Mouse (Mus musculus) bone marrow macrophage, adult 2 months (primary cell): ENCODE results near the gene Tubb4b. TPM values are rescaled to one million over a fixed set of nuclear protein-coding genes. Genes with fewer than 3 reads are reported as not detected.
A peak's percentile ranks its signal among the peaks of the same experiment; 100 is the strongest.

ENCODE experiments used
- H3K27ac ChIP-seq: 2 replicates; pipeline ENCODE4 v1.5.1; 2012; ENCODE audit warnings: low read depth, low read length; ENCODE audit not compliant: insufficient read depth
- H3K4me1 ChIP-seq: 2 replicates; pipeline ENCODE4 v1.6.1; 2012; ENCODE audit warnings: low read length; ENCODE audit not compliant: control insufficient read depth, insufficient read depth
- H3K4me3 ChIP-seq: 2 replicates; pipeline ENCODE4 v1.5.1; 2012; ENCODE audit warnings: mild to moderate bottlenecking, low read length, moderate library complexity; ENCODE audit not compliant: insufficient read depth
- CTCF ChIP-seq: IDR thresholded peaks from 2 replicates; pipeline ENCODE4 v1.5.1; 2012; ENCODE audit warnings: low read depth, mild to moderate bottlenecking, low read length, moderate library complexity
- POLR2A ChIP-seq: IDR thresholded peaks from 2 replicates; pipeline ENCODE4 v1.6.1; 2012; ENCODE audit warnings: mild to moderate bottlenecking, low read depth, low read length, borderline replicate concordance
- polyA plus RNA-seq: library from polyadenylated mRNA; stranded (reverse); fragments of >200 nt; gene quantifications from 2 replicates; pipeline ENCODE4 v1.2.4, GENCODE M21; 2012; ENCODE audit not compliant: missing spikeins, insufficient read depth, insufficient read length

The Tubb4b gene
- polyA plus RNA-seq, 1 experiment = 135 TPM

- no peak overlapping the region for H3K27ac ChIP-seq
- H3K4me3 ChIP-seq = no peak overlapping the region
- TF ChIP-seq POLR2A (no peak), CTCF (no peak)
- no peaks in the 10 kb centered on the region for H3K4me1 ChIP-seq
Observed at GRCm38 (mm10) chr2:25182664-25183063, 41.8 kb downstream of the Tubb4b start.

- peak overlapping the region; percentile 57; the same call in 1 of the 2 replicates for H3K4me3 ChIP-seq
- no peak overlapping the region for H3K27ac ChIP-seq
- TF ChIP-seq POLR2A (no peak), CTCF (no peak)
- no peaks in the 10 kb centered on the region for H3K4me1 ChIP-seq
Observed at GRCm38 (mm10) chr2:25181891-25182397, 42.6 kb downstream of the Tubb4b start.

- TF ChIP-seq POLR2A (no peak), CTCF (no peak)
- no peaks in the 10 kb centered on the region for H3K4me1 ChIP-seq
- peak overlapping the region; percentile 57 for H3K4me3 ChIP-seq
- H3K27ac ChIP-seq = no peak overlapping the region
Observed at GRCm38 (mm10) chr2:25180973-25181890, 43.3 kb downstream of the Tubb4b start.

GRCm38 (mm10) chr2:25180478-25180903 is 44.0 kb downstream of the Tubb4b start, which contains the start of gene Nrarp:
Nrarp (plus strand) TSS chr2:25180758.
- Histone ChIP-seq H3K4me3 (peak within 1 kb of the TSS; percentile 57), H3K4me1 (no peaks in the 10 kb centered on the region), H3K27ac (no peak within 1 kb of the TSS)
- no peak for TF ChIP-seq POLR2A
- no peak for TF ChIP-seq CTCF

GRCm38 (mm10) chr2:25179566-25180217 is 44.8 kb downstream of the Tubb4b start:
- Histone ChIP-seq H3K27ac (no peak overlapping the region), H3K4me3 (no peak overlapping the region), H3K4me1 (no peaks in the 10 kb centered on the region)
- TF ChIP-seq POLR2A = no peak
- TF ChIP-seq CTCF = no peak

GRCm38 (mm10) chr2:25178285-25178972 is 46.1 kb downstream of the Tubb4b start:
- no peak overlapping the region for H3K4me3 ChIP-seq
- H3K4me1 ChIP-seq = no peaks in the 10 kb centered on the region

GRCm38 (mm10) chr2:25177685-25178084 is 46.8 kb downstream of the Tubb4b start:
- no peak overlapping the region for H3K27ac ChIP-seq
- H3K4me1 ChIP-seq = peaks cover 2% of the 10 kb centered on the region
- no peak overlapping the region for H3K4me3 ChIP-seq
- no peak for TF ChIP-seq POLR2A
- TF ChIP-seq CTCF = no peak

More at GRCm38 (mm10) chr2:25178285-25178972, 46.1 kb downstream of the Tubb4b start:
- TF ChIP-seq CTCF (no peak), POLR2A (no peak)
- no peak overlapping the region for H3K27ac ChIP-seq

GRCm38 (mm10) chr2:25177076-25177475 is 47.4 kb downstream of the Tubb4b start:
- H3K27ac ChIP-seq = no peak overlapping the region
- H3K4me1 ChIP-seq = peaks cover 4% of the 10 kb centered on the region
- TF ChIP-seq POLR2A (no peak), CTCF (no peak)
- no peak overlapping the region for H3K4me3 ChIP-seq

GRCm38 (mm10) chr2:25176573-25176972 is 47.9 kb downstream of the Tubb4b start:
- Histone ChIP-seq H3K4me1 (peaks cover 4% of the 10 kb centered on the region), H3K4me3 (no peak overlapping the region), H3K27ac (no peak overlapping the region)
- TF ChIP-seq POLR2A (no peak), CTCF (no peak)
